Mouse (Mus musculus): ENCODE results near the gene Elof1. TPM values are rescaled to one million over a fixed set of nuclear protein-coding genes. Genes with fewer than 3 reads are reported as not detected.

The Elof1 gene
- polyA plus RNA-seq, 1 experiment from 2014 or later: 190 TPM

Small RNA genes within 50 kb of the gene (microRNA-seq; reads per million reads assigned to microRNA genes)
- gene Mir7084: not detected

Other genes with a start within 250 kb of the Elof1 start
- 10.8 and 11.4 TPM in 2 replicates for gene Rab3d, start 199.0 kb downstream of the Elof1 start, polyA plus RNA-seq (2015; fragmentation: Nextera tagmentation; extraction: Ambion mirVana)
- gene Ccdc159, start 189.7 kb downstream of the Elof1 start, polyA plus RNA-seq (2015; fragmentation: Nextera tagmentation; extraction: Ambion mirVana): 7.1 and 10.3 TPM in 2 replicates
- gene Tmem205, start 189.6 kb downstream of the Elof1 start, polyA plus RNA-seq (2015; fragmentation: Nextera tagmentation; extraction: Ambion mirVana): 41.1 and 42.0 TPM in 2 replicates
- gene Plppr2, start 180.1 kb downstream of the Elof1 start, polyA plus RNA-seq (2015; fragmentation: Nextera tagmentation; extraction: Ambion mirVana): 65.8 and 72.0 TPM in 2 replicates
- 9.8 and 12.6 TPM in 2 replicates for gene Swsap1, start 161.4 kb downstream of the Elof1 start, polyA plus RNA-seq (2015; fragmentation: Nextera tagmentation; extraction: Ambion mirVana)
- 1.4 and 2.5 TPM in 2 replicates for gene Epor, start 153.7 kb downstream of the Elof1 start, polyA plus RNA-seq (2015; fragmentation: Nextera tagmentation; extraction: Ambion mirVana)
- gene Rgl3, start 127.7 kb downstream of the Elof1 start, polyA plus RNA-seq (2015; fragmentation: Nextera tagmentation; extraction: Ambion mirVana): 1.0 and 1.4 TPM in 2 replicates
- gene Ccdc151, start 114.5 kb downstream of the Elof1 start, polyA plus RNA-seq (2015; fragmentation: Nextera tagmentation; extraction: Ambion mirVana): 3.9 and 4.9 TPM in 2 replicates
- gene Prkcsh, start 114.4 kb downstream of the Elof1 start, polyA plus RNA-seq (2015; fragmentation: Nextera tagmentation; extraction: Ambion mirVana): 94.7 and 99.3 TPM in 2 replicates
- 84.4 and 89.4 TPM in 2 replicates for gene Elavl3, start 65.1 kb downstream of the Elof1 start, polyA plus RNA-seq (2015; fragmentation: Nextera tagmentation; extraction: Ambion mirVana)
- gene Gm49318, start 45.9 kb downstream of the Elof1 start, polyA plus RNA-seq (2015; fragmentation: Nextera tagmentation; extraction: Ambion mirVana): not detected in 2 replicates
- gene Zfp653, start 45.8 kb downstream of the Elof1 start, polyA plus RNA-seq (2015; fragmentation: Nextera tagmentation; extraction: Ambion mirVana): 17.7 and 19.8 TPM in 2 replicates
- 44.3 and 50.3 TPM in 2 replicates for gene Ecsit, start 31.7 kb downstream of the Elof1 start, polyA plus RNA-seq (2015; fragmentation: Nextera tagmentation; extraction: Ambion mirVana)
- 1.7 and 2.0 TPM in 2 replicates for gene Cnn1, start 18.0 kb downstream of the Elof1 start, polyA plus RNA-seq (2015; fragmentation: Nextera tagmentation; extraction: Ambion mirVana)
- 0.42 and 0.64 TPM in 2 replicates for gene Acp5, start 18.5 kb upstream of the Elof1 start, polyA plus RNA-seq (2015; fragmentation: Nextera tagmentation; extraction: Ambion mirVana)
- 79.4 and 88.3 TPM in 2 replicates for gene Pigyl, start 39.7 kb upstream of the Elof1 start, polyA plus RNA-seq (2015; fragmentation: Nextera tagmentation; extraction: Ambion mirVana)
- 0.22 and 0.24 TPM in 2 replicates for gene Zfp872, start 70.9 kb upstream of the Elof1 start, polyA plus RNA-seq (2015; fragmentation: Nextera tagmentation; extraction: Ambion mirVana)
- gene Zfp809, start 108.5 kb upstream of the Elof1 start, polyA plus RNA-seq (2015; fragmentation: Nextera tagmentation; extraction: Ambion mirVana): 10.1 and 13.4 TPM in 2 replicates
- 9.7 and 10.0 TPM in 2 replicates for gene Zfp599, start 142.7 kb upstream of the Elof1 start, polyA plus RNA-seq (2015; fragmentation: Nextera tagmentation; extraction: Ambion mirVana)
- gene Zfp810, start 190.5 kb upstream of the Elof1 start, polyA plus RNA-seq (2015; fragmentation: Nextera tagmentation; extraction: Ambion mirVana): 39.9 and 43.3 TPM in 2 replicates

Data from midbrain, embryonic 13.5 days (tissue).